ENCODE assay signal across 12 mouse cellular contexts in genomic region chr5:97602176-97602575, GRCm38 (mm10).
A peak's percentile ranks its signal among the peaks of the same experiment; 100 is the strongest.
DNase-seq lines count a peak whose midpoint lies in the region; ATAC-seq and TF ChIP-seq lines count a peak whose summit lies in the region.
"Had no signal": no experiment of that assay in that cellular context is flagged by ENCODE, and none has a peak within 500 bp of the region (broad histone marks: within the 10 kb centered on the region; RNA-seq: fewer than 3 reads in every experiment).

No protein-coding gene starts in this region.

- H3K36me3 ChIP-seq in heart, embryonic 13.5 days: no peaks in the 10 kb centered on the region
- H3K36me3 ChIP-seq in forebrain, postnatal 0 days (ENCODE audit: insufficient read depth): no peaks in the 10 kb centered on the region
- H3K36me3 ChIP-seq: embryonic facial prominence, embryonic 13.5 days had no signal

- WGBS in heart, embryonic 13.5 days: 45% methylated on average over 6 of the region's 6 CpGs
- 65% methylated on average over 6 of the region's 6 CpGs for WGBS in forebrain, postnatal 0 days

- no peak overlapping the region for H3K9ac ChIP-seq in heart, embryonic 13.5 days
- no peak overlapping the region for H3K9ac ChIP-seq in forebrain, postnatal 0 days
- H3K9ac ChIP-seq: embryonic facial prominence, embryonic 13.5 days; liver, embryonic 14.5 days had no signal

- H3K4me2 ChIP-seq in heart, embryonic 13.5 days: peak overlapping the region; percentile 20; the same call in 1 of the 2 replicates
- no peak overlapping the region for H3K4me2 ChIP-seq in forebrain, postnatal 0 days (ENCODE audit: low read depth)
- H3K4me2 ChIP-seq: embryonic facial prominence, embryonic 13.5 days had no signal

- DNase-seq in layer of hippocampus, adult 11-12 months (ENCODE audit: low spot score): peak; percentile 18
- no peak for DNase-seq in layer of hippocampus, postnatal 10 days (ENCODE audit: low spot score in 2 of 2)
- DNase-seq in adrenal gland, postnatal 10 days: peak; percentile 56
- DNase-seq in lung, postnatal 36 days: peak; percentile 77
- no peak for DNase-seq in kidney, adult 11 months
- DNase-seq in forebrain, postnatal 0 days: no peak
- DNase-seq: cerebellum, adult 18-20 months had no signal

- H3K4me3 ChIP-seq in heart, embryonic 13.5 days: no peak overlapping the region
- H3K4me3 ChIP-seq in forebrain, postnatal 0 days (ENCODE audit: low read depth, low read length): no peak overlapping the region
- H3K4me3 ChIP-seq: embryonic facial prominence, embryonic 13.5 days had no signal

- peaks cover 8% of the 10 kb centered on the region; the same call in 1 of the 2 replicates for H3K4me1 ChIP-seq in heart, embryonic 13.5 days
- no peaks in the 10 kb centered on the region; the same call in 1 of the 2 replicates for H3K4me1 ChIP-seq in forebrain, postnatal 0 days (ENCODE audit: insufficient read depth)

- H3K27ac ChIP-seq in heart, embryonic 13.5 days (replicated peaks): no peak overlapping the region
- H3K27ac ChIP-seq in forebrain, postnatal 0 days (ENCODE audit: low read depth, low read length): no peak overlapping the region
- H3K27ac ChIP-seq: embryonic facial prominence, embryonic 13.5 days; liver, embryonic 14.5 days had no signal

- TF ChIP-seq CTCF in forebrain, postnatal 0 days (IDR thresholded peaks at IDR 0.05; ENCODE audit: low read depth): no peak

- H3K27me3 ChIP-seq in heart, embryonic 13.5 days (replicated peaks): no peaks in the 10 kb centered on the region
- H3K27me3 ChIP-seq in forebrain, postnatal 0 days (ENCODE audit: insufficient read depth, low read length): no peaks in the 10 kb centered on the region
- H3K27me3 ChIP-seq: embryonic facial prominence, embryonic 13.5 days had no signal

- no peaks in the 10 kb centered on the region for H3K9me3 ChIP-seq in heart, embryonic 13.5 days
- H3K9me3 ChIP-seq in forebrain, postnatal 0 days (ENCODE audit: low read length): no peaks in the 10 kb centered on the region
- H3K9me3 ChIP-seq: embryonic facial prominence, embryonic 13.5 days had no signal

- no peak; the same call in 1 of the 2 replicates for ATAC-seq in heart, embryonic 13.5 days (ENCODE audit: extremely low read depth, insufficient number of reproducible peaks, low FRiP score, low TSS enrichment)
- no peak for ATAC-seq in cerebellum, adult (ENCODE audit: insufficient number of reproducible peaks, low FRiP score, low TSS enrichment)
- no peak for ATAC-seq in forebrain, postnatal 0 days
- ATAC-seq: CD4-positive, CD25-positive, alpha-beta regulatory T cell, adult 4 months had no signal

Comparison
In these comparisons a context has a peak if more than half of its experiments do, and no peak if none do; other contexts are left out.
1. DNase-seq: peak in layer of hippocampus, adult 11-12 months (single experiment), adrenal gland, postnatal 10 days (single experiment) and lung, postnatal 36 days (single experiment); none in layer of hippocampus, postnatal 10 days (0 of 2), kidney, adult 11 months (single experiment) and forebrain, postnatal 0 days (single experiment).